Mouse (Mus musculus) limb, embryonic 12.5 days (tissue): Measurements from ENCODE around the gene Nynrin. TPM values are rescaled to one million over a fixed set of nuclear protein-coding genes. Genes with fewer than 3 reads are reported as not detected.

Source experiments
- ATAC-seq: fragments of 200-750 bp; cut with Nextera tagmentation; 2 replicates; pipeline ENCODE4 v1.8.0; 2017; ENCODE audit warnings: low read depth, moderate TSS enrichment; ENCODE audit not compliant: insufficient number of reproducible peaks, insufficient read depth, low FRiP score, low TSS enrichment
- H3K27ac ChIP-seq: fragments of 300-500 bp; sonication (generic); 2 replicates; pipeline ENCODE4 v1.5.1; 2016; ENCODE audit warnings: mild to moderate bottlenecking, moderate library complexity
- H3K27me3 ChIP-seq: fragments of 300-500 bp; sonication (generic); 2 replicates; pipeline ENCODE4 v1.6.1; 2016; ENCODE audit warnings: mild to moderate bottlenecking, moderate library complexity
- H3K36me3 ChIP-seq: fragments of 300-500 bp; sonication (generic); 2 replicates; pipeline ENCODE4 v1.6.1; 2016; ENCODE audit warnings: mild to moderate bottlenecking, moderate library complexity
- H3K4me1 ChIP-seq: fragments of 300-500 bp; sonication (generic); replicated peaks from 2 replicates; pipeline ENCODE4 v1.6.1; 2016
- H3K4me2 ChIP-seq: fragments of 300-500 bp; sonication (generic); 2 replicates; pipeline ENCODE4 v1.6.1; 2016; ENCODE audit warnings: mild to moderate bottlenecking, moderate library complexity
- H3K4me3 ChIP-seq: fragments of 300-500 bp; sonication (generic); replicated peaks from 2 replicates; pipeline ENCODE4 v1.5.1; 2016; ENCODE audit warnings: mild to moderate bottlenecking
- H3K9ac ChIP-seq: fragments of 300-500 bp; sonication (generic); replicated peaks from 2 replicates; pipeline ENCODE4 v1.6.1; 2016; ENCODE audit warnings: mild to moderate bottlenecking, moderate library complexity
- H3K9me3 ChIP-seq: fragments of 300-500 bp; sonication (generic); 2 replicates; pipeline ENCODE4 v1.6.1; 2016; ENCODE audit warnings: mild to moderate bottlenecking, moderate library complexity
- WGBS: fragments of 180-500 bp; shearing (Covaris S2); methylation state at CpG from one replicate; pipeline ENCODE4 v1.1.7; 2016; 5-methylcytosine and 5-hydroxymethylcytosine counted together
- polyA plus RNA-seq: library from polyadenylated mRNA; unstranded; fragments of >200 nt; fragmentation: Nextera tagmentation; extraction: Ambion mirVana; gene quantifications from 2 replicates; pipeline ENCODE4 v1.2.1, GENCODE M21; 2016

The Nynrin gene
- polyA plus RNA-seq, 1 experiment from 2014 or later = 38.9 TPM

DNA sequence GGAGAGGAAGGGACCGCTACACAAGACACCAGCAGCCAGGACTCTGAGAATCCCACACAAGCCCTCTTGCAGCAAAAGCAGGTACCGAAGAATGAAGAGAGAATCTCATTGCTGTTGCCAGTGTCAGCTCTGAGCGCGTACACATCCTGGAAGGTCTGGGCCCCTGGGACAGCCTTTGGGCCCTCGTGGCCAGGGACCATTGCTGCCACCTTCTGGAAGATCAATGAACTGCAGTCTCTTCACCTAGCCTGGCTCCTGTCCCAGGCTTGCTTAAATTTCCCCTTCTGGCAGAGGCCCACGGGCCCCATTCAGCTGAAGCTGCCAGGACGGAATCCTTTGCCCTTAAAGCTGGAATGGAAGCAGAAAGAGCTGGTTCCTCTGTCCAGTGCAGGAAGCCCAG lies 10.0 kb downstream of the Nynrin start:
- Histone ChIP-seq H3K9ac (no peak overlapping the region), H3K27ac (no peak overlapping the region), H3K4me2 (peak overlapping the region; percentile 2; the same call in 1 of the 2 replicates), H3K36me3 (peaks cover 79% of the 10 kb centered on the region), H3K9me3 (no peaks in the 10 kb centered on the region), H3K4me1 (peaks cover 48% of the 10 kb centered on the region), H3K4me3 (no peak overlapping the region), H3K27me3 (no peaks in the 10 kb centered on the region)
- WGBS = 30% methylated on average over 7 of the region's 7 CpGs
- 0 out of 2 replicates have a peak, but pooled peaks have one; percentile 9 for ATAC-seq

DNA sequence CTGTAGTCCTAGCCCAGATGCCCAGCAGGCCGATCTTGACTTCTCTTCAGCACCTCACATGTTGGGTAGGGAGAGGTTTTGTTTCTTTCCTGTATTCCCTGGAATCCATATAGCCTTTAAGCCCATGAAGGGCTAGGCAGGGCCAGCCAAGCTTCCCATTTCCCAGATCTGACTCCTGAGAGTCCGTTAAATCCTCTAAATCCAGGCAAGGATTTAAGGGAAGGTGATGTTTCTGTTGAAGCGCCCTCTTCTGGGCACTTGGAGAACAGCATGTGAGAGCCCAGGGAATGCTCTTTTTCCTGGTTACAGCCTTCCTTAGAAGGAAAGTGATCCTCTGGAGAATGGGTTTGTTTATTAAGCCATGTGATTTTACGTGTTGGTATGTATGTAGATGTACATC lies 13.2 kb downstream of the Nynrin start:
- no peak overlapping the region for H3K27ac ChIP-seq
- H3K4me3 ChIP-seq = no peak overlapping the region
- H3K4me1 ChIP-seq = peaks cover 21% of the 10 kb centered on the region
- WGBS = 39% methylated on average over 4 of the region's 4 CpGs
- H3K9me3 ChIP-seq = no peaks in the 10 kb centered on the region
- no peak overlapping the region for H3K9ac ChIP-seq
- no peak overlapping the region for H3K4me2 ChIP-seq
- no peak for ATAC-seq
- peaks cover 99% of the 10 kb centered on the region for H3K36me3 ChIP-seq
- no peaks in the 10 kb centered on the region for H3K27me3 ChIP-seq

DNA sequence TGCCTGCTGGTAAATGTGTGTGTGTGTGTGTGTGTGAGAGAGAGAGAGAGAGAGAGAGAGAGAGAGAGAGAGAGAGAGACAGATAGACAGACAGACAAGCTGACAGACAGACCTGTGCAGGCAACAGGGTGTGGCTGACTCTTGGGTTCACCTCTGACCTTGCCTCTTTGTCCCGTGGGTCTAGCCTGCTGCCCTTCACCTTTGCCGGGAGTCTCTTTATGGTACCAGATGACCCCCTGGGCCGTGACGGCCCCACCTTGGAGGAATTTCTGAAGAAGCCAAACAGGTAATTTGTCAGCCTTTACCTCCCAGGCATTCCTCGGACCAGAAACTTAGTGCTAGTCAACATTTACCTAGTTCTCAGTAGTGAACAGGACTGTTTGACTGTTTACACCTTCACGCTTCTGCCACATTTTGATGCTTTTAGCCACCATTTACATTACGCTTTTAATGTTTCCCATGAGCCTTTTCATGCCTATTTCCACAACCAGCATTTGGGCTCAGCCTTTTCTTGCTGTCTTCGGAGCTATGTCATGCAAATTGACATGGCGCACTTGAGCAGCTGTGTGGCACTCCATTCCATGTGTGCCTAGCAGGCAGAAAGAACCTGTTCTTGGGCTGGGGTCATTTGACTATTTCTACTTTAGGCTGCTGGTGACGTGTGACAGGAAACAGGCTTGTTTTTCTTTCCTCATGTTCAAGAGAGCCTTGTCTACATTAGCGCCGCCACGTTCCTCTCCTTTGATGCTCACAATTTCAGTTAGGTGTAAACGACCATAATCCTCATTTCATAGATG lies 14.6 kb downstream of the Nynrin start:
- H3K36me3 ChIP-seq = peaks cover 100% of the 10 kb centered on the region
- ATAC-seq = no peak
- peaks cover 13% of the 10 kb centered on the region for H3K4me1 ChIP-seq

DNA sequence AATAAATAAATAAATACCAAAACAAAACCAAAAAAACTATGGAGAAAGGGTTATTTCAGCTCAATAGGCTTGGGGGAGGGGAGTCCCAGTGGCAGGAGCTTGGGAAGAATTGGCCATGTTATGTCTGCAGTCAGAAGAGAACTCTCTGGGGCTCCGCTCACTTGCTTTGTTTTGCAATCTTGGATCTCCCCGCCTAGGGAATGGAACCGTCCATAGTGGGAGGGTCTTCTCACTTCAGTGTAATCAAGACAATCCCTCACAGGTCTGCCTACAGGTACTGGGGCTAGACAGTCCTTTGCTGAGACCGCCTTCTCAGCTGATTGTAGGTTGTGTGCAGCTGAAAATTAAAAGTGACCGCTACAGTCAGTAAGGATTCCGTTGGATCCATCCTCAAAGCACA lies 15.7 kb downstream of the Nynrin start:
- no peak overlapping the region for H3K4me3 ChIP-seq
- no peak overlapping the region for H3K4me2 ChIP-seq
- WGBS = 91% methylated on average over 6 of the region's 6 CpGs
- H3K27me3 ChIP-seq = no peaks in the 10 kb centered on the region
- no peak overlapping the region for H3K27ac ChIP-seq
- H3K9me3 ChIP-seq = no peaks in the 10 kb centered on the region
- H3K9ac ChIP-seq = no peak overlapping the region
- ATAC-seq = no peak
- peaks cover 90% of the 10 kb centered on the region for H3K36me3 ChIP-seq
- peaks cover 17% of the 10 kb centered on the region for H3K4me1 ChIP-seq

More for the DNA sequence above, 14.6 kb downstream of the Nynrin start:
- Histone ChIP-seq H3K9me3 (no peaks in the 10 kb centered on the region), H3K27ac (no peak overlapping the region), H3K27me3 (no peaks in the 10 kb centered on the region), H3K4me3 (no peak overlapping the region), H3K9ac (no peak overlapping the region), H3K4me2 (no peak overlapping the region)
- WGBS = 90% methylated on average over 14 of the region's 14 CpGs

DNA sequence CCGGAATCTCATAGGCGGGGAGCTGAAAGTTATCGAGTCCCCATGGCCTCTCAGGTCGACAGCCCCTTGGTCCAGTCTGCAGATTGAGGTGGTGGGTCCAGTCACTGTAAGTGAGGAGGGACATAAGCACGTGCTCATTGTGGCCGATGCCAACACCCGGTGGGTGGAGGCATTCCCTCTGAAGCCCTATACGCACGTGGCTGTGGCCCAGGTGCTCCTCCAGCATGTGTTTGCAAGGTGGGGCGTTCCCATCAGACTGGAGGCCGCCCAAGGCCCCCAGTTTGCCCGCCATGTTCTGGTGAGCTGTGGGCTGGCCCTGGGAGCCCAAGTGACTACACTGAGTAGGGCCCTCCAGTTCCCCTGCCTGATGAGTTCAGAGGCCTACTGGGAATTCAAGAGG lies 18.2 kb downstream of the Nynrin start:
- no peak overlapping the region for H3K9ac ChIP-seq
- H3K27ac ChIP-seq = no peak overlapping the region
- H3K4me1 ChIP-seq = peaks cover 19% of the 10 kb centered on the region
- 92% methylated on average over 12 of the region's 12 CpGs for WGBS
- ATAC-seq = no peak
- H3K4me2 ChIP-seq = no peak overlapping the region
- H3K36me3 ChIP-seq = peaks cover 65% of the 10 kb centered on the region
- no peaks in the 10 kb centered on the region for H3K27me3 ChIP-seq
- no peak overlapping the region for H3K4me3 ChIP-seq
- no peaks in the 10 kb centered on the region for H3K9me3 ChIP-seq

DNA sequence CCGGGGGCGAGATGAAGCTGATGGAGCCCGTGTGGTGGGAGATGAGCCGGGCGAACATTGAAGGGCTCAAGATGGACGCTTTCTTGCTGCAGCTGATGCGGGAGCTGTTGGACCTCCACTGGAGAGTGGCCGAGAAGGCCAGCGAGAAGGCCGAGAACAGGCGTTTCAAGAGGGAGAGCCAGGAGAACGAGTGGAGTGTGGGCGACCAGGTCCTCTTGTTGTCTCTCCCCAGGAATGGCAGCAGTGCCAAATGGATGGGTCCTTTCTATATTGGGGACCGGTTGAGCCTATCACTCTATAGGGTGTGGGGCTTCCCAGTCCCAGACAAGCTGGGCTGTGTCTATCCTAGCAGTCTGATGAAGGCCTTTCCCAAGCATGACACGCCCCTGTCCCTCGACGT lies 18.7 kb downstream of the Nynrin start:
- Histone ChIP-seq H3K9me3 (no peaks in the 10 kb centered on the region), H3K4me1 (peaks cover 24% of the 10 kb centered on the region), H3K4me2 (no peak overlapping the region), H3K36me3 (peaks cover 60% of the 10 kb centered on the region), H3K9ac (no peak overlapping the region), H3K27me3 (no peaks in the 10 kb centered on the region), H3K27ac (no peak overlapping the region), H3K4me3 (no peak overlapping the region)
- no peak for ATAC-seq
- 87% methylated on average over 17 of the region's 17 CpGs for WGBS

DNA sequence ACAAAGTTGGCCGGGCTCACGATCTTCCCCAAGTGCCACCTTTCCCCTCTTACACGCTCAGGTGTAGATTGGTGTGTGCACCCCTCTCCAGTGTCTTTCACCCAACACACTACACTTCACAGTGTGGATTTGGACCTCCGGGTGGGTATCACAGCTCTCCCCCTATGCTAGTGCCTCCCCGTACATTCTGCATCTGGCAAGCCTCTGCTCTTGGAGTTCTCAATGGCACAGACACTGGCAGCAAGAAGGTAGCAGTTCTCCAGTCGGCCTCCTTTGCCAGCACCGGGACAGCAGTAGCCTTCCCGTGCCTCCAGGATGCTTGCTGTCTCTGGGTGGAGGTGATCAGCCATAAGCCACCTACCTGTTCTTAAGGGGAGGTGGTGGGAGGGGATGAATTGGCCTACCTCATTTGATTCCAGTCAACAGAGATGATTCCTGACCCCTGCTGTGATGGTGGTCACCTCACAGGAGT lies 19.5 kb downstream of the Nynrin start:
- Histone ChIP-seq H3K36me3 (peaks cover 53% of the 10 kb centered on the region), H3K27me3 (no peaks in the 10 kb centered on the region), H3K27ac (peak overlapping the region; percentile 56; the same call in 1 of the 2 replicates), H3K4me1 (peaks cover 31% of the 10 kb centered on the region), H3K9me3 (no peaks in the 10 kb centered on the region), H3K9ac (0 out of 2 replicates have a peak overlapping the region, but pooled peaks have one; percentile 18), H3K4me2 (peak overlapping the region; percentile 37), H3K4me3 (no peak overlapping the region)
- ATAC-seq = no peak; the same call in 1 of the 2 replicates
- 84% methylated on average over 8 of the region's 8 CpGs for WGBS

DNA sequence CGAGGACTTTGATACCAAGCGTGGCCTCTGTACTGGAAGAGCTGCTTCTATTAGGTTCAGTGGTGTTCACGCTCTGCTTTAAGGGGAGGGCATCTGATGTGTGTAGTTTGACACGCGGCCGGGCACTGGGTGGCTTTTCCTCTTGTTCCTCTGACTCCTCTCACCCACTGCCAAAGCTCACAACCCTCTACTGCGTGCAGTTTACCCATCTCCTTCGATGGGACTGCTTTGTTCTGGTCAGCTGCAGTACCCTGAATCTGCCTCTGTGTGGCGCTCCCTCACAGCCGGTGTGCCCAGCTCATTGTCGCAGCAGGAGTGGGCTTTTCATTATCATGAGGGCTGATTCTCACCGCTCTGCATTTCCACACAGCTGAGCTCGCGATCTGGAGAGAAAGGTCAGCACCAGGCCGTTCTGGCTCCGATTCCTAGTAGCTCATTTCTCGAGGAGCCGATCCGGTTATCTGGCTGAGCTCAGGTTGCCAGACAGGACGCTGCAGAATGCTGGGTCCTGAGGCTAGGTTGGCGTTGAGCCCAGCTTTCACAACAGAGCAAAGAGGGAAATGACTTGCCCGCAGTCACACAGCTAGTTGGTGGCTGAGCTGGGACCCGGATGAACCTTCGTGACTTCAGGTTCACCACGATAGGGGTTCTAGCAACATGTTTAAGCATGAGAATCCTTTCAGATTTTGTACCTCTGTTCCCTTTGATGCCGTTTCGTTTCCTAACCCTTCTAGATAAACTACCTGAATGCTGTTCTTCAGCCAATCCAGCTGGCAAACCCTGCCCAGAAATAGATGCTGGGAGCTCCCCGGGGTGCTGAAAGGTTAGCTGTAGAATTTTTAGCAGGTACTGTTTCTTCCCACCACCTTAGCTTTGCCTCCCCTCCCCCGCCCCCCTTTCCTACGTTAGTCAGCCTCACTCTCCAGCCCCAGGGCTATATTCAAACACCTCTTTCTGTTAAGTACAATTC lies 20.2 kb downstream of the Nynrin start:
- Histone ChIP-seq H3K27me3 (no peaks in the 10 kb centered on the region), H3K9me3 (no peaks in the 10 kb centered on the region), H3K9ac (0 out of 2 replicates have a peak overlapping the region, but pooled peaks have one; percentile 18), H3K4me1 (peaks cover 36% of the 10 kb centered on the region), H3K4me3 (0 out of 2 replicates have a peak overlapping the region, but pooled peaks have one; percentile 4), H3K4me2 (peak overlapping the region; percentile 37), H3K36me3 (peaks cover 45% of the 10 kb centered on the region), H3K27ac (peak overlapping the region; percentile 56)
- 15% methylated on average over 30 of the region's 30 CpGs for WGBS
- ATAC-seq = no peak; the same call in 1 of the 2 replicates

DNA sequence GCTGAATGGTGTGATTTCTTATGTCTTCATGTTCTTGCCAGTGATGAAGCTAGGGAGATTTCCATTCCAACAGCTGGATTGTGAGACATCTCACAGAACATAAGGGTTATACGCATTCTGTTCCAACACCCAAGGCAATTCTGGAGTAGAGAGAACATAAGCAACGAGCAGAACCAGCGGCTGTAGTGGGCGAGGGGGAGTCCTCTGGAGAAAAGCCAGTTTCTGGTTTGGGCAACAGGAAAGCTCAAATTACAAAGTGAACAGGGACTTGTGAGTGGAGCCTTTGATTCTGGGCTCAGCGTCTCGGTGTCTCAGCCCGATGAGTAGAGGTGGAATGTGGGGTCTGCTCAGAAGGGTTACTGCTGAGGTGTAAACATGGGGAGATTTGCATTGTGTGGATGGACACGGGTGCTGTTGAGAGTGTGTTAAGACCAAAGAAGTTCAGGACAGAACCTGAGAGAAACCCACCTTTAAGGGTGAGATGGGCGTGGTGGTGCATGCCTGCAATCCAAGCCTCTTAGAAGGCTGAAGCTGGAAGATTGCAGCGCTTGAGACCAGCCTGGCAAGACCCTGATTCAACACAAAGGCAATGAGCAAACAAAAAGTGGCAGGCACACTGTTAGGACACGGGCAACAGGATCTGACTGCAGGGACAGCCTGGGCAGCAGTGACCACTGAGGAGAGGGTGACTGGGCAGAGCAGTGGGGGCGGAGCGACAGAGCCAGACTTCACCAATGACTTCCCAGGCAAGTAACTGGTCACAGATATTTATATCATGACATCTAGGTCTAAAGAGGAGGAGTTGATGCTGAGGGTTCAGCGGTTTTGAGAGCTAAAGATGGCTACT lies 23.9 kb downstream of the Nynrin start:
- ATAC-seq = no peak
- no peaks in the 10 kb centered on the region for H3K27me3 ChIP-seq
- H3K27ac ChIP-seq = peak overlapping the region; percentile 84
- H3K4me1 ChIP-seq = peaks cover 40% of the 10 kb centered on the region
- H3K36me3 ChIP-seq = peaks cover 8% of the 10 kb centered on the region
- H3K9ac ChIP-seq = 0 out of 2 replicates have a peak overlapping the region, but pooled peaks have one; percentile 27
- H3K4me3 ChIP-seq = peak overlapping the region; percentile 16
- H3K9me3 ChIP-seq = no peaks in the 10 kb centered on the region
- 4% methylated on average over 14 of the region's 14 CpGs for WGBS
- H3K4me2 ChIP-seq = peak overlapping the region; percentile 52

DNA sequence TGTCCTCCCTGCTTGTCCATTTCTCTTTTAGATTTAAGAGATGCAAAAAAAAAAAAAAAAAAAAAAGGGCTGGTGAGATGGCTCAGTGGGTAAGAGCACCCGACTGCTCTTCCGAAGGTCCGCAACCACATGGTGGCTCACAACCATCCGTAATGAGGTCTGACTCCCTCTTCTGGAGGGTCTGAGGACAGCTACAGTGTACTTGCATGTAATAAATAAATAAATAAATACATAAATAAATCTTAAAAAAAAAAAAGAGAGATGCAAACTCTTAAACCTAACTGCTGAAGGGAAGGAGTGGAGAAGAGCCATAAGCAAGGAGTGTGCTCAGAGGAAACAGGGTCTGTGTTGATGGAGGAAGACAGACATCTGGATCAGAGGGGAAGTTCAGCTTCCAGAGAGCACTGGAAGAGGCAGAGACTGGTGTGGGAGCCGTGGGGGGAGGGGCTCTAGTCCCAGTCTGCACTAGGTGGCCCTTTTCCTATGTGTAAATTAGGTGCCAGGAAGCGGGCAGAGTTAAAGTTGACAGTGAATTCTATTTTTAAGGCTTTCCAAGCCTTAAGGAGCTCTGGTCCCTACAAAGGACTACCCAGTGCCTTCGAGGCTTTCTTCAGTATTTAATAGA lies 24.6 kb downstream of the Nynrin start:
- peaks cover 34% of the 10 kb centered on the region for H3K4me1 ChIP-seq
- 16% methylated on average over 7 of the region's 7 CpGs for WGBS
- no peak overlapping the region for H3K4me3 ChIP-seq
- no peaks in the 10 kb centered on the region for H3K27me3 ChIP-seq
- H3K4me2 ChIP-seq = peak overlapping the region; percentile 52
- peak overlapping the region; percentile 56; the same call in 1 of the 2 replicates for H3K27ac ChIP-seq
- ATAC-seq = no peak
- H3K36me3 ChIP-seq = peaks cover 1% of the 10 kb centered on the region; the same call in 1 of the 2 replicates
- H3K9ac ChIP-seq = no peak overlapping the region
- no peaks in the 10 kb centered on the region for H3K9me3 ChIP-seq
